Mouse (Mus musculus): ENCODE results near the gene Arhgap42.

- TF ChIP-seq CTCF (IDR thresholded peaks at IDR 0.05; ENCODE audit: borderline replicate concordance, extremely low read depth, insufficient read depth, insufficient read length) (no peak), POLR2A (IDR thresholded peaks at IDR 0.05; ENCODE audit: borderline replicate concordance, extremely low read depth, insufficient read depth, insufficient read length, poor library complexity, severe bottlenecking) (no peak)
Measured at GRCm38 (mm10) chr9:9223384-9223783, 15.5 kb downstream of the Arhgap42 start.

Measured in brain, embryonic 14.5 days (tissue).